Mouse (Mus musculus): ENCODE measurements around the gene Mepce. TPM values are rescaled to one million over a fixed set of nuclear protein-coding genes. Genes with fewer than 3 reads are reported as not detected.
A peak's percentile ranks its signal among the peaks of the same experiment; 100 is the strongest.

The Mepce gene
- polyA plus RNA-seq, 1 experiment from 2014 or later: 9.2 TPM

DNA sequence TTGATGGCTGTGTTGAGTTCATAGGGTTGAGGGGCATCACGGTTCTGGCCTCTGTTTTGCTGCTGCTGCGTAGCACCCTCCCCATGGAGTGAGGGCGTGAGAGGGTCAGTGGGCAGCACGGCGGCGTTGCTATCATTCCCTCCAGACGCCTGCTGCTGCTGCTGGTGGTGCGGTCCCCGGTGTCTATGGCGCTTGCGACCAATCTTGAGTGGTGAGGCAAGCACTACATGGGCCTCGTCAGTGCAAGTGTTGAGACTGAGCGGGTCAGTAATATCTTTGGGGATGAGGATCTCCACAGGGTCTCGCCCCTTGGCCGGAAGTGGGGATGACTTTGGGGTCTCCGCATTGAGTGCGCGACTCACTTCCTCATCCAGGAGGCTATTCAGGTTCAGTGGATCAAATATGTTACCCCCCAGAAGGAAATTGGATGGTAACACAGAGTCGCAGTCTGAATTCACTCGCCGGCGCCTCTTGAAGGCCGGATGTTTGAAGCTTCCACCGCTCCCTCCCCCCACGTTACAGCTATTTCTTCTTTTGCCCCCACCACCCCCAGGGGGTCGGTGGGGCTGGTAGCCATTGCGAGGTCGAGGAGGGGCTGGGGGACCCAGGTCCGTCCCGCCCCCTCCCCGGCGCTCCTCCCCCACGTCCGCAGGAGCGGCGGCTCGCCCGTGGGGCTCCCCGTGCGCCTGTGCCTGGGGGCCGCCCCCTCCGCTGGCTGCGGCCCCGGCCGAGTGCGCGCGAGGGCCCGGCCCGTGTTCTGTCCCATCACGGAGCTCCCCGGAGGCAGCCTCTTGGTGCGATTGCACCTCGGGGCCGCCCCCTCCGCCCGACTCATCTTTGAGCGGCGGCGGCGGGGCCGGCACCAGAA, 2.1 kb downstream of the Mepce start:
- H3K27ac ChIP-seq: peak overlapping the region; percentile 99
- H3K27me3 ChIP-seq (replicated peaks): peaks cover 4% of the 10 kb centered on the region; the same call in 1 of the 2 replicates
- H3K9me3 ChIP-seq (replicated peaks): no peaks in the 10 kb centered on the region
- peak; percentile 13 for ATAC-seq
- H3K4me3 ChIP-seq: peak overlapping the region; percentile 76
- H3K4me2 ChIP-seq: peak overlapping the region; percentile 98
- peaks cover 48% of the 10 kb centered on the region for H3K36me3 ChIP-seq
- peak overlapping the region; percentile 91 for H3K9ac ChIP-seq
- peaks cover 58% of the 10 kb centered on the region for H3K4me1 ChIP-seq
- WGBS (ENCODE audit: insufficient replicate concordance): 2% methylated on average over 62 of the region's 62 CpGs

- peak overlapping the region; percentile 98 for H3K4me2 ChIP-seq
- H3K36me3 ChIP-seq: peaks cover 52% of the 10 kb centered on the region
- H3K4me3 ChIP-seq: peak overlapping the region; percentile 76
- H3K9ac ChIP-seq: peak overlapping the region; percentile 91
- 71% methylated on average over 14 of the region's 14 CpGs for WGBS (ENCODE audit: insufficient replicate concordance)
- ATAC-seq: no peak
- peaks cover 4% of the 10 kb centered on the region; the same call in 1 of the 2 replicates for H3K27me3 ChIP-seq (replicated peaks)
- peaks cover 67% of the 10 kb centered on the region for H3K4me1 ChIP-seq
- peak overlapping the region; percentile 99 for H3K27ac ChIP-seq
- no peaks in the 10 kb centered on the region for H3K9me3 ChIP-seq (replicated peaks)
Measured at GRCm38 (mm10) chr5:137784546-137784945, 2.9 kb downstream of the Mepce start.

DNA sequence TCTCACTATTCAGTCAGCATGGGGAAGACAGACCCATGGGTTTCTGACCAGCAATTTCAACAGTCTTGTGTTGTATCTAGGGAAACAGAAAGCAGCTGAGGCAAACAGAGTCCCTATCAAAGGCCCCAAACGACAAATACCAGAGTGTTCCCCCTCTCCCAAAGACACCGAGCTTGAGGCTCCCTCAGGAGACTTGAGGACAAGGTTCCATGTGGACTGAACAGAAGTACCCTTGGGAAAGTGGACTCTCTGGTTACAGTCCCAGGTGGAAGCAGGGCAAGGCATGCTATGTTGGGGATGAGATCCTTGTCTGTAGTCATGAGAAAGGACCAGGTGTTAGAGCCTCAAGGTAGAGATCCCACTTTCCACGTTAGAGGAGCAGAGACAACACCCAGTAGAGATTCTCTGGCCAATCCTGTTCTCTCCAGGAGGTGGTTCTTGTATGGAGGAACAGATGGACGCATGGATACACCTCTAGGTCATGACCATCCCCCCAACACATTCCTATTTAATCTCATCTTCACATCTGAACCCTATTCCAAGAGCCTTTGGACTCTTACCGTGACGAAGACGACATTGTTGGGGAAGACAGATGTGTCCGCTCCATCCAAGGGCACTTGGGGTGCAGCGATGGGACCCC, 3.4 kb downstream of the Mepce start:
- WGBS (ENCODE audit: insufficient replicate concordance): 62% methylated on average over 9 of the region's 9 CpGs
- Histone ChIP-seq H3K4me3 (peak overlapping the region; percentile 76), H3K36me3 (peaks cover 52% of the 10 kb centered on the region), H3K4me2 (peak overlapping the region; percentile 98), H3K27ac (peak overlapping the region; percentile 99), H3K9me3 (replicated peaks) (no peaks in the 10 kb centered on the region), H3K27me3 (replicated peaks) (peaks cover 4% of the 10 kb centered on the region; the same call in 1 of the 2 replicates), H3K4me1 (peaks cover 69% of the 10 kb centered on the region), H3K9ac (peak overlapping the region; percentile 91)
- ATAC-seq: no peak

GRCm38 (mm10) chr5:137782776-137783522, 4.5 kb downstream of the Mepce start:
- Histone ChIP-seq H3K36me3 (peaks cover 52% of the 10 kb centered on the region), H3K27ac (peak overlapping the region; percentile 99), H3K9me3 (replicated peaks) (no peaks in the 10 kb centered on the region), H3K4me3 (peak overlapping the region; percentile 76; the same call in 1 of the 2 replicates), H3K4me2 (peak overlapping the region; percentile 98), H3K27me3 (replicated peaks) (0 out of 2 replicates have a peak, but pooled peaks cover under 1% of the 10 kb centered on the region), H3K9ac (peak overlapping the region; percentile 91; the same call in 1 of the 2 replicates), H3K4me1 (peaks cover 70% of the 10 kb centered on the region)
- no peak for ATAC-seq
- WGBS (ENCODE audit: insufficient replicate concordance): 81% methylated on average over 13 of the region's 13 CpGs

DNA sequence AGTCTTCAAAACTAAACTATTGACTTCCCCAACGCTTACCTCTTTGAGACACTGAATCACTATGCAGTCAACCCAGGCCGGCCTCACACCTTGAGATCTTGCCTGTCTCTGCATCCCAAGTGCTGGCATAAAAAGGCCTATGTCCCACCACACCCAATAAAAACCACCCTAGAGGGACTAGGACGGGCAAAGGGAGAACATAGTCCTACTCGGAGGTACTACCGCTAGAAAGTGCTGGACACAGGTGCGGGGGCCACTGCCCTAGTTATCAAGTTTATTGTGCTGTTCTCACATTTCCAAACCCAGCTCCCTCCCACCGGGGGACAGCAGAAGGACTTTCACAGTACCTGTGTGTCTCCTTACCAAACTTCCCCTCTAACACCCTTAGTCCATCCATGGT, 5.8 kb downstream of the Mepce start:
- WGBS (ENCODE audit: insufficient replicate concordance): 83% methylated on average over 7 of the region's 7 CpGs
- peaks cover 52% of the 10 kb centered on the region for H3K36me3 ChIP-seq

GRCm38 (mm10) chr5:137779053-137779933, 8.2 kb downstream of the Mepce start:
- H3K4me1 ChIP-seq: peaks cover 79% of the 10 kb centered on the region
- peaks cover 44% of the 10 kb centered on the region for H3K36me3 ChIP-seq
- no peaks in the 10 kb centered on the region for H3K9me3 ChIP-seq (replicated peaks)
- H3K27me3 ChIP-seq (replicated peaks): no peaks in the 10 kb centered on the region
- H3K27ac ChIP-seq: peak overlapping the region; percentile 93
- H3K9ac ChIP-seq: peak overlapping the region; percentile 95
- H3K4me3 ChIP-seq: peak overlapping the region; percentile 98
- peak overlapping the region; percentile 94 for H3K4me2 ChIP-seq
- peak; percentile 65 for ATAC-seq
- under 1% methylated on average over 83 of the region's 83 CpGs for WGBS (ENCODE audit: insufficient replicate concordance)

More for the DNA sequence above, 5.8 kb downstream of the Mepce start:
- no peak overlapping the region for H3K4me2 ChIP-seq
- H3K9me3 ChIP-seq (replicated peaks): no peaks in the 10 kb centered on the region
- no peak overlapping the region for H3K9ac ChIP-seq
- H3K4me1 ChIP-seq: peaks cover 79% of the 10 kb centered on the region
- ATAC-seq: no peak
- H3K4me3 ChIP-seq: no peak overlapping the region
- H3K27ac ChIP-seq: 0 out of 2 replicates have a peak overlapping the region, but pooled peaks have one; percentile 18
- H3K27me3 ChIP-seq (replicated peaks): no peaks in the 10 kb centered on the region

DNA sequence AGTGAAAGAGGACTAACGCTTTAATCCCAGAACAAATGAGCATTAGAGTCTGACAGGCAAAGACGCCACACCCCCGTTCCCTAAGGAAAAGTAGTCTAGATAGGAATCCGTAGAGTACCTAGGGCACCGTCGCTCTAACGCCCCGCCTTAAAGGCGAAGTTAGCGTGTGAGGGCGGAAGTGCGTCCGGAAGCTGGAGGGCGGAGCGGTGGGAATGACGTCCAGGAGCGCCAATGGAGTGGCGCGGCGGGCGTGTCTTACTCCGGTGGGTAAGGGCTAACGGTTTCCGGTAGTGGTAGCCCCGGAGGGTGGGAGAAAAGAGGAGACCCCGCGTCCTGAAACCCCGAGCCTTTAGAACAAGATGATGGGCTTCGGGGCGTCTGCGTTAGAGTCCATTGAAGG, 8.8 kb downstream of the Mepce start, which contains the start of gene Ppp1r35:
Gene Ppp1r35 (plus strand): TSS at position 215 of the 400 bp plus-strand sequence.
- peaks cover 37% of the 10 kb centered on the region for H3K36me3 ChIP-seq
- peak; percentile 92 for ATAC-seq
- H3K9ac ChIP-seq: peak within 1 kb of the TSS; percentile 95
- H3K27me3 ChIP-seq (replicated peaks): no peaks in the 10 kb centered on the region
- H3K4me1 ChIP-seq: peaks cover 73% of the 10 kb centered on the region
- peak within 1 kb of the TSS; percentile 94 for H3K4me2 ChIP-seq
- WGBS (ENCODE audit: insufficient replicate concordance): under 1% methylated on average over 29 of the region's 31 CpGs
- no peaks in the 10 kb centered on the region for H3K9me3 ChIP-seq (replicated peaks)
- H3K27ac ChIP-seq: peak within 1 kb of the TSS; percentile 93
- peak within 1 kb of the TSS; percentile 98 for H3K4me3 ChIP-seq

DNA sequence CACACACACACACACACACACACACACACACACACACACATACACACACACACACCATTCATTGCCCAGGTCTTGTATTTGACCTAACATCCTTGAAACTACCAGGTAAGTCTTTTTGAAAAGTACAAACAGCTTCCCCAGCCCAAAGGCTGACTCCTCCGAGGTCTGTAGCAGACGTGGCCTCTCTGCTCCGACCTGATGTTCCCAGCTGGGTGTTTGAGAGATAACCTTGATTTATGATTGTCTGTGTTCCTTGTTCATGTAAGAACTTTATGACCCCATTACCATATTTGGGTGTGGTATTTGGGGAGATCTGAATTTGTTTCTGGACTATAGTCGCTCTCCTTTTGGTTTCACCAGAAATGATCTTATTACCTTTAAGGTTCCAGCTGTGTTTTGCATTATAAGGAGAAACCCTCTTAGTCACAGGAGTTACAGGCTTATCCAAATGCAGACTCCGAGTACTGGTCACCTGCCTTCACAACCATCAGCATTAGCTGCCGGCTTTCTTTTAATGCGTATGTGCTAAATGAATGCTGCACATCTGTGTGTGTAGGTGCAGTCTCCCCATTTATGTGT, 10.1 kb downstream of the Mepce start:
- Histone ChIP-seq H3K9me3 (replicated peaks) (no peaks in the 10 kb centered on the region), H3K9ac (no peak overlapping the region), H3K27me3 (replicated peaks) (no peaks in the 10 kb centered on the region), H3K36me3 (peaks cover 24% of the 10 kb centered on the region), H3K27ac (no peak overlapping the region; the same call in 1 of the 2 replicates), H3K4me1 (peaks cover 73% of the 10 kb centered on the region), H3K4me3 (no peak overlapping the region), H3K4me2 (peak overlapping the region; percentile 94; the same call in 1 of the 2 replicates)
- no peak for ATAC-seq
- 69% methylated on average over 7 of the region's 7 CpGs for WGBS (ENCODE audit: insufficient replicate concordance)

DNA sequence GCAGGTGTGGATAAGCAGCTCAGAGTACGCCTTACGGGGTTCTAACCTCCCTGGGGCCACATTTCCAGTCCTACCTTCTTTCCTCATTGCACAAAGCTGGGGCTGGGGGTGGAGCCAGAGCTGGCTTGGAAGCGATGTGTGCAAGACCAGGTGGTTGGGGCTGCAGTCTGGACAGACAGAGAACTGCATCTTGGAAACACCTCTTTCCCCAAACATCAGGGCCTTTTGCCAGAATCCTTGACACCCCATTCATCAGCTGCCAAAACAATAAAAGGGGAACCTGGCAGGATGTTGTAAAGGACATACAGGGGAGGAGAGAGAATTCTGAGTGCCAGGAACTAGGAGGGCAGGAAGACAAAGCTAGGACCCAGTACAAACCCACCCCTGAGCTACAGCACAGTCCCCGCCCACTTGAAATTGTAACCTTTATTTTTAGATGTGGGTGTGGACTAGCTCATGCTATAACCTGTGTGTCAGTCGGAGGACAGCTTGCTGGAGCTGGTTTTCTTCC, 11.0 kb downstream of the Mepce start:
- WGBS (ENCODE audit: insufficient replicate concordance): 22% methylated on average over 5 of the region's 5 CpGs
- peak overlapping the region; percentile 45 for H3K9ac ChIP-seq
- H3K27me3 ChIP-seq (replicated peaks): no peaks in the 10 kb centered on the region
- peak overlapping the region; percentile 68 for H3K27ac ChIP-seq
- H3K4me2 ChIP-seq: peak overlapping the region; percentile 15; the same call in 1 of the 2 replicates
- H3K4me1 ChIP-seq: peaks cover 65% of the 10 kb centered on the region
- peaks cover 15% of the 10 kb centered on the region for H3K36me3 ChIP-seq
- H3K4me3 ChIP-seq: no peak overlapping the region
- peak; percentile 14; the same call in 1 of the 2 replicates for ATAC-seq
- H3K9me3 ChIP-seq (replicated peaks): no peaks in the 10 kb centered on the region

- ATAC-seq: no peak
- WGBS (ENCODE audit: insufficient replicate concordance): 81% methylated on average over 2 of the region's 2 CpGs
- peaks cover 8% of the 10 kb centered on the region for H3K36me3 ChIP-seq
- H3K9ac ChIP-seq: 0 out of 2 replicates have a peak overlapping the region, but pooled peaks have one; percentile 45
- no peaks in the 10 kb centered on the region for H3K9me3 ChIP-seq (replicated peaks)
- H3K27me3 ChIP-seq (replicated peaks): no peaks in the 10 kb centered on the region
- peak overlapping the region; percentile 15; the same call in 1 of the 2 replicates for H3K4me2 ChIP-seq
- no peak overlapping the region for H3K4me3 ChIP-seq
- H3K4me1 ChIP-seq: peaks cover 57% of the 10 kb centered on the region
- peak overlapping the region; percentile 68 for H3K27ac ChIP-seq
Measured at GRCm38 (mm10) chr5:137775587-137776290, 11.7 kb downstream of the Mepce start.

Measured in liver, embryonic 12.5 days (tissue).